Mouse (Mus musculus): ENCODE measurements at regions not wholly inside any gene's neighbourhood (a gene's known extent, or its start where the extent isn't known, plus 50 kb on each side); places are given as distances from the start of the nearest gene placed in this dataset.

- TF ChIP-seq CTCF (IDR thresholded peaks at IDR 0.05; ENCODE audit: borderline replicate concordance, control insufficient read depth, extremely low read depth, insufficient read depth, low read length, poor library complexity) (no peak), POLR2A (IDR thresholded peaks at IDR 0.05; ENCODE audit: control insufficient read depth, extremely low read depth, insufficient read depth, low read length, poor library complexity) (no peak)
Measured at GRCm38 (mm10) chr1:124410236-124410635, 364.9 kb upstream of the Dpp10 start.

Data from thymus, adult 2 months (tissue).